Mouse (Mus musculus): ENCODE results near the gene Eme2. TPM values are rescaled to one million over a fixed set of nuclear protein-coding genes. Genes with fewer than 3 reads are reported as not detected.

The Eme2 gene
- polyA plus RNA-seq, 1 experiment from 2014 or later, result 24.2 TPM

- DNase-seq (ENCODE audit: low spot score) (no peak), ATAC-seq (ENCODE audit: low FRiP score) (no peak)
- H3K4me3 ChIP-seq (ENCODE audit: low read depth, low read length), result no peak overlapping the region
- WGBS, result 67% methylated on average over 1 of the region's 1 CpGs
- H3K36me3 ChIP-seq (ENCODE audit: control insufficient read depth, insufficient read depth, low read length), result no peaks in the 10 kb centered on the region
- H3K4me2 ChIP-seq (replicated peaks; ENCODE audit: low read depth, low read length), result no peak overlapping the region
- no peaks in the 10 kb centered on the region for H3K9me3 ChIP-seq (ENCODE audit: control insufficient read depth, low read length)
- H3K4me1 ChIP-seq (replicated peaks; ENCODE audit: control insufficient read depth, insufficient read depth, low read length), result no peaks in the 10 kb centered on the region
- no peaks in the 10 kb centered on the region for H3K27me3 ChIP-seq (ENCODE audit: control insufficient read depth, insufficient read depth, low read length)
- no peak overlapping the region for H3K27ac ChIP-seq (ENCODE audit: low read depth, low read length)
- H3K9ac ChIP-seq (ENCODE audit: low read depth, low read length), result no peak overlapping the region
Measured at GRCm38 (mm10) chr17:24874405-24874745, 20.5 kb downstream of the Eme2 start.

GRCm38 (mm10) chr17:24873695-24874404 lies 21.0 kb downstream of the Eme2 start:
- WGBS, result 51% methylated on average over 4 of the region's 4 CpGs
- no peaks in the 10 kb centered on the region for H3K4me1 ChIP-seq (replicated peaks; ENCODE audit: control insufficient read depth, insufficient read depth, low read length)
- no peaks in the 10 kb centered on the region for H3K36me3 ChIP-seq (ENCODE audit: control insufficient read depth, insufficient read depth, low read length)
- DNase-seq (ENCODE audit: low spot score), result no peak
- H3K27ac ChIP-seq (ENCODE audit: low read depth, low read length), result no peak overlapping the region
- H3K4me3 ChIP-seq (ENCODE audit: low read depth, low read length), result no peak overlapping the region
- no peaks in the 10 kb centered on the region for H3K27me3 ChIP-seq (ENCODE audit: control insufficient read depth, insufficient read depth, low read length)
- H3K9me3 ChIP-seq (ENCODE audit: control insufficient read depth, low read length), result no peaks in the 10 kb centered on the region
- no peak overlapping the region for H3K4me2 ChIP-seq (replicated peaks; ENCODE audit: low read depth, low read length)
- ATAC-seq (ENCODE audit: low FRiP score), result no peak
- no peak overlapping the region for H3K9ac ChIP-seq (ENCODE audit: low read depth, low read length)

- 89% methylated on average over 10 of the region's 10 CpGs for WGBS
- no peaks in the 10 kb centered on the region for H3K4me1 ChIP-seq (replicated peaks; ENCODE audit: control insufficient read depth, insufficient read depth, low read length)
- H3K4me3 ChIP-seq (ENCODE audit: low read depth, low read length), result no peak overlapping the region
- H3K27ac ChIP-seq (ENCODE audit: low read depth, low read length), result no peak overlapping the region
- no peak overlapping the region for H3K9ac ChIP-seq (ENCODE audit: low read depth, low read length)
- no peaks in the 10 kb centered on the region for H3K27me3 ChIP-seq (ENCODE audit: control insufficient read depth, insufficient read depth, low read length)
- no peaks in the 10 kb centered on the region for H3K36me3 ChIP-seq (ENCODE audit: control insufficient read depth, insufficient read depth, low read length)
- no peak for ATAC-seq (ENCODE audit: low FRiP score)
- no peak overlapping the region for H3K4me2 ChIP-seq (replicated peaks; ENCODE audit: low read depth, low read length)
- H3K9me3 ChIP-seq (ENCODE audit: control insufficient read depth, low read length), result no peaks in the 10 kb centered on the region
- DNase-seq (ENCODE audit: low spot score), result no peak
Measured at GRCm38 (mm10) chr17:24867914-24868313, 27.0 kb downstream of the Eme2 start.

- Histone ChIP-seq H3K36me3 (ENCODE audit: control insufficient read depth, insufficient read depth, low read length) (no peaks in the 10 kb centered on the region), H3K9me3 (ENCODE audit: control insufficient read depth, low read length) (no peaks in the 10 kb centered on the region), H3K9ac (ENCODE audit: low read depth, low read length) (no peak within 1 kb of the TSS), H3K4me3 (ENCODE audit: low read depth, low read length) (no peak within 1 kb of the TSS), H3K27ac (ENCODE audit: low read depth, low read length) (no peak within 1 kb of the TSS), H3K4me2 (replicated peaks; ENCODE audit: low read depth, low read length) (no peak within 1 kb of the TSS), H3K27me3 (ENCODE audit: control insufficient read depth, insufficient read depth, low read length) (no peaks in the 10 kb centered on the region), H3K4me1 (replicated peaks; ENCODE audit: control insufficient read depth, insufficient read depth, low read length) (no peaks in the 10 kb centered on the region)
- WGBS, result 89% methylated on average over 8 of the region's 8 CpGs
- DNase-seq (ENCODE audit: low spot score) (no peak), ATAC-seq (ENCODE audit: low FRiP score) (no peak)
Measured at GRCm38 (mm10) chr17:24865776-24866175, 29.1 kb downstream of the Eme2 start, which contains the start of gene Igfals. Gene Igfals (plus strand): TSS chr17:24865997.

GRCm38 (mm10) chr17:24861785-24862184 lies 33.1 kb downstream of the Eme2 start:
- H3K9ac ChIP-seq (ENCODE audit: low read depth, low read length), result no peak overlapping the region
- no peak for ATAC-seq (ENCODE audit: low FRiP score)
- no peak overlapping the region for H3K4me3 ChIP-seq (ENCODE audit: low read depth, low read length)
- H3K9me3 ChIP-seq (ENCODE audit: control insufficient read depth, low read length), result no peaks in the 10 kb centered on the region
- no peaks in the 10 kb centered on the region for H3K4me1 ChIP-seq (replicated peaks; ENCODE audit: control insufficient read depth, insufficient read depth, low read length)
- H3K27me3 ChIP-seq (ENCODE audit: control insufficient read depth, insufficient read depth, low read length), result no peaks in the 10 kb centered on the region
- H3K4me2 ChIP-seq (replicated peaks; ENCODE audit: low read depth, low read length), result no peak overlapping the region
- DNase-seq (ENCODE audit: low spot score), result no peak
- 91% methylated on average over 3 of the region's 3 CpGs for WGBS
- no peak overlapping the region for H3K27ac ChIP-seq (ENCODE audit: low read depth, low read length)
- no peaks in the 10 kb centered on the region for H3K36me3 ChIP-seq (ENCODE audit: control insufficient read depth, insufficient read depth, low read length)

- 95% methylated on average over 8 of the region's 8 CpGs for WGBS
Measured at GRCm38 (mm10) chr17:24860076-24860475, 34.8 kb downstream of the Eme2 start.

GRCm38 (mm10) chr17:24858967-24859366 lies 35.9 kb downstream of the Eme2 start:
- no peaks in the 10 kb centered on the region for H3K9me3 ChIP-seq (ENCODE audit: control insufficient read depth, low read length)
- no peak overlapping the region for H3K4me3 ChIP-seq (ENCODE audit: low read depth, low read length)
- no peaks in the 10 kb centered on the region for H3K27me3 ChIP-seq (ENCODE audit: control insufficient read depth, insufficient read depth, low read length)
- no peak overlapping the region for H3K9ac ChIP-seq (ENCODE audit: low read depth, low read length)
- DNase-seq (ENCODE audit: low spot score), result no peak
- no peak overlapping the region for H3K4me2 ChIP-seq (replicated peaks; ENCODE audit: low read depth, low read length)
- no peak overlapping the region for H3K27ac ChIP-seq (ENCODE audit: low read depth, low read length)
- ATAC-seq (ENCODE audit: low FRiP score), result no peak
- 90% methylated on average over 6 of the region's 6 CpGs for WGBS
- no peaks in the 10 kb centered on the region for H3K4me1 ChIP-seq (replicated peaks; ENCODE audit: control insufficient read depth, insufficient read depth, low read length)
- no peaks in the 10 kb centered on the region for H3K36me3 ChIP-seq (ENCODE audit: control insufficient read depth, insufficient read depth, low read length)

More at GRCm38 (mm10) chr17:24860076-24860475, 34.8 kb downstream of the Eme2 start:
- Histone ChIP-seq H3K27ac (ENCODE audit: low read depth, low read length) (no peak overlapping the region), H3K9ac (ENCODE audit: low read depth, low read length) (no peak overlapping the region), H3K4me2 (replicated peaks; ENCODE audit: low read depth, low read length) (no peak overlapping the region), H3K9me3 (ENCODE audit: control insufficient read depth, low read length) (no peaks in the 10 kb centered on the region), H3K4me3 (ENCODE audit: low read depth, low read length) (no peak overlapping the region), H3K4me1 (replicated peaks; ENCODE audit: control insufficient read depth, insufficient read depth, low read length) (no peaks in the 10 kb centered on the region), H3K36me3 (ENCODE audit: control insufficient read depth, insufficient read depth, low read length) (no peaks in the 10 kb centered on the region), H3K27me3 (ENCODE audit: control insufficient read depth, insufficient read depth, low read length) (no peaks in the 10 kb centered on the region)
- no peak for ATAC-seq (ENCODE audit: low FRiP score)
- no peak for DNase-seq (ENCODE audit: low spot score)

GRCm38 (mm10) chr17:24857831-24858470 lies 36.9 kb downstream of the Eme2 start:
- ATAC-seq (ENCODE audit: low FRiP score) (no peak), DNase-seq (ENCODE audit: low spot score) (no peak)

GRCm38 (mm10) chr17:24856589-24856988 lies 38.3 kb downstream of the Eme2 start:
- Histone ChIP-seq H3K36me3 (ENCODE audit: control insufficient read depth, insufficient read depth, low read length) (no peaks in the 10 kb centered on the region), H3K9ac (ENCODE audit: low read depth, low read length) (no peak overlapping the region), H3K4me1 (replicated peaks; ENCODE audit: control insufficient read depth, insufficient read depth, low read length) (no peaks in the 10 kb centered on the region), H3K9me3 (ENCODE audit: control insufficient read depth, low read length) (no peaks in the 10 kb centered on the region), H3K27ac (ENCODE audit: low read depth, low read length) (no peak overlapping the region), H3K4me2 (replicated peaks; ENCODE audit: low read depth, low read length) (no peak overlapping the region), H3K27me3 (ENCODE audit: control insufficient read depth, insufficient read depth, low read length) (peaks cover 3% of the 10 kb centered on the region; the same call in 1 of the 2 replicates), H3K4me3 (ENCODE audit: low read depth, low read length) (no peak overlapping the region)
- DNase-seq (ENCODE audit: low spot score) (no peak), ATAC-seq (ENCODE audit: low FRiP score) (no peak)
- WGBS, result 92% methylated on average over 13 of the region's 13 CpGs

More at GRCm38 (mm10) chr17:24857831-24858470, 36.9 kb downstream of the Eme2 start:
- Histone ChIP-seq H3K9me3 (ENCODE audit: control insufficient read depth, low read length) (no peaks in the 10 kb centered on the region), H3K36me3 (ENCODE audit: control insufficient read depth, insufficient read depth, low read length) (no peaks in the 10 kb centered on the region), H3K4me3 (ENCODE audit: low read depth, low read length) (no peak overlapping the region), H3K4me2 (replicated peaks; ENCODE audit: low read depth, low read length) (no peak overlapping the region), H3K27ac (ENCODE audit: low read depth, low read length) (no peak overlapping the region), H3K4me1 (replicated peaks; ENCODE audit: control insufficient read depth, insufficient read depth, low read length) (no peaks in the 10 kb centered on the region), H3K27me3 (ENCODE audit: control insufficient read depth, insufficient read depth, low read length) (no peaks in the 10 kb centered on the region), H3K9ac (ENCODE audit: low read depth, low read length) (no peak overlapping the region)
- WGBS, result 89% methylated on average over 8 of the region's 8 CpGs
